Mouse (Mus musculus) stomach, postnatal 0 days (tissue): ENCODE measurements around the gene Magoh.

ENCODE experiments used
- CTCF ChIP-seq: IDR thresholded peaks from 2 replicates; pipeline ENCODE4 v1.5.1; 2016; ENCODE audit warnings: antibody characterized with exemption, low read depth, mild to moderate bottlenecking, moderate library complexity
- EP300 ChIP-seq: optimal IDR thresholded peaks from 2 replicates; pipeline ENCODE3; 2016; ENCODE audit warnings: antibody characterized with exemption

DNA sequence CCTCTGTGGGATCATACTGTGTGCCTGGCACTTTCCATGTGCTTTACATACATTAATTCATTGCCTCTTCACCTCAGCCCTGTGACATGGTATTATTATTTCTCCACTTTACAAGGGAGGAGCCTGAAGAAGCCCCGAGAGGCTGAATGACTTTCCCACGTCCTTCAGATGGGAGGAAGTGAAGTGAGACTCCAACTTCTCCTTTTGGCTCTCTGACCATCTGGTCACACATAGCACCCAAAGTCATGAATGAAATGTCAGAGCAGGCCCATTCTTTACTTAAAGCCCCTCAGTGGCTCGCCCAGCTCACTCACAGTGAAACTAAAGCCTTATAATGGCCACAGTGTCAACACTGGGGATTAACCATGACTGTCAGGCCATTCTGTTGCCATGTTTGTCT, 55.7 kb downstream of the Magoh start:
- TF ChIP-seq CTCF, result no peak
- no peak for TF ChIP-seq EP300
